Mouse (Mus musculus): ENCODE measurements around the gene Lamp2. TPM values are rescaled to one million over a fixed set of nuclear protein-coding genes. Genes with fewer than 3 reads are reported as not detected.
"Not testable (repeated sequence)": the region's sequence is repeated elsewhere in the genome, so short reads cannot be mapped to it uniquely, and the experiment has no call there.

Lamp2 gene
- total RNA-seq (2015; ENCODE audit: low replicate concordance): 85.7 and 86.5 TPM in 2 replicates
- 50.0 and 58.9 TPM in 2 replicates for total RNA-seq (2017; ENCODE audit: low replicate concordance)

GRCm38 (mm10) chrX:38455890-38456634 lies at the start of gene Lamp2:
Gene Lamp2, minus strand, starts transcription at chrX:38456454.
- peak; percentile 100 for ATAC-seq (replicated peaks; ENCODE audit: low FRiP score, poor library complexity, severe bottlenecking)

GRCm38 (mm10) chrX:38504846-38505245 lies 48.6 kb upstream of the Lamp2 start:
- no peak for ATAC-seq (replicated peaks; ENCODE audit: low FRiP score, poor library complexity, severe bottlenecking)

GRCm38 (mm10) chrX:38502182-38502581 lies 45.9 kb upstream of the Lamp2 start:
- not testable (repeated sequence) for ATAC-seq (replicated peaks; ENCODE audit: low FRiP score, poor library complexity, severe bottlenecking)

- not testable (repeated sequence) for ATAC-seq (replicated peaks; ENCODE audit: low FRiP score, poor library complexity, severe bottlenecking)
Observed at GRCm38 (mm10) chrX:38485464-38485863, 29.2 kb upstream of the Lamp2 start.

GRCm38 (mm10) chrX:38478583-38478982 lies 22.3 kb upstream of the Lamp2 start:
- ATAC-seq (replicated peaks; ENCODE audit: low FRiP score, poor library complexity, severe bottlenecking): no peak

- peak; percentile 96 for ATAC-seq (replicated peaks; ENCODE audit: low FRiP score, poor library complexity, severe bottlenecking)
Observed at GRCm38 (mm10) chrX:38473537-38474299, 17.5 kb upstream of the Lamp2 start.

DNA sequence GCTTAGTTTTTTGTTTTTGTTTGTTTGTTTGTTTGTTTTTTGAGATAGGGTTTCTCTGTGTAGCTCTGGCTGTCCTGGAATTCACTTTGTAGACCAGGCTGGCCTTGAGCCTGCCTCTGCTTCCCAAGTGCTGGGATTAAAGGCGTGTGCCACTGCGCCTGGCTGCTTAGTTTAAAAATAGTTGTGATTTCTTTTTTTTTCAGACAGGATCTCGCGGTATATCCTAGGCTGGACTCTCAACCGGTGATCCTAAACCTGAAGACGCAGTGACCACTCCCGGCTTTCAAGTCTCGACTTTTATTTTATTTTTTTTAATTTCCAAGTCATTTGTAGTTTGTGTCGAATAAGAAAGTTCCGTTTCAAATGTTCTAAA lies 16.9 kb upstream of the Lamp2 start:
- ATAC-seq (replicated peaks; ENCODE audit: low FRiP score, poor library complexity, severe bottlenecking): peak; percentile 55

GRCm38 (mm10) chrX:38466236-38466635 lies 10.0 kb upstream of the Lamp2 start:
- ATAC-seq (replicated peaks; ENCODE audit: low FRiP score, poor library complexity, severe bottlenecking): no peak

DNA sequence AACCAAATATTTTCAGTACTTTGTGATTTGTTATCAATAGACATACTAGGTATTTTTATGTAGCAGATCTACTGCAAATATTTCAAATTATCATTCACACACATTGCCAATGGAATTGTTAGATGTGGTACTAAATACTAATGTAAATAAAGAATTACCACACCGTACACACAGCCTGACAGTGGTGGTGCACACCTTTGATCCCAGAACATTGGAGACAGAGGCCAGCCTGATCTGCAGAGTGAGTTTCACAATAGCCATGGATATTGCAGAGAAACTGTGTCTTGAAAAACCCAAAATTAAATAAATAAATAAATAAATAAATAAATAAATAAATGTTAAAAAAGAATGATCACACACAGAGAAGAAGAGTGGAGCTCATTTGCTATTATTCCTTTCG lies 6.9 kb upstream of the Lamp2 start:
- ATAC-seq (replicated peaks; ENCODE audit: low FRiP score, poor library complexity, severe bottlenecking): no peak

- no peak for ATAC-seq (replicated peaks; ENCODE audit: low FRiP score, poor library complexity, severe bottlenecking)
Observed at GRCm38 (mm10) chrX:38462101-38462500, 5.8 kb upstream of the Lamp2 start.

DNA sequence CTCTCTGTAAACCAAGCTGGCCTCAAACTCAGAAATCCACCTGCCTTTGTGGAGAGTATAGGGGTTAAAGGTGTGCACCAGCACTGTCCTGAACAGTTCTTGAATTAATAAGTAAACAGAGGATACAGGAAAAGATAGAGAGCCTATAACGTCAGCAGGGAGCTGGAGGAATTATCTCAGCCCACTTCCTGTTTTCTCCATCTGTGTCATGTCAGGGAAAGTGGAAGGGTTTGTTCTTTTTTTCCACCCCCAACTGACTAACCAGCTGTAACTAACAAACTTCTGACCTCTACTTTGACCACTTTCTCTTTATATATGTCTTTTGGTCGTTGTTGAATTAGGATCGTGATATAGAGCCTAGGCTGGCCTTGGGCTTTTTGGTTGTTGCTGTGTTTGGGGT lies 4.6 kb upstream of the Lamp2 start:
- no peak for ATAC-seq (replicated peaks; ENCODE audit: low FRiP score, poor library complexity, severe bottlenecking)

DNA sequence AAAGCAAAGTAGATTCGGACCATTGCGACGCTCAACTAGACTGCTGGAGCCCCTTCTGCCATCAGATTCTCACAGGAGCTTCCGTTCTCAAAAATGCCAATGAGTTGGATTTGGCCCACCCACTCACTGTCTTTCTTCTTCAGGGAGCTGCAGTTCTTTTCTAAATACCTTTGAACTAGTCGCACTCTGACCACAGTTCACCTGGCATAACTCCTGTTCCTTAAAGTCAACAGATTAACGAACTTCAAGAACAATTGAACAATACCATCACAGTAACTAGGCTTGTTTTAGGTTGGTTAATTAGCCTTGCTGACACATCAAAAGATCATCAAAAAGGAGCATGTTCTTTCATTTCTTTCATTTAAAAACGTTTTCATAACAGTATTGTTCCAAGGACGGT lies 2.8 kb upstream of the Lamp2 start:
- ATAC-seq (replicated peaks; ENCODE audit: low FRiP score, poor library complexity, severe bottlenecking): no peak

- ATAC-seq (replicated peaks; ENCODE audit: low FRiP score, poor library complexity, severe bottlenecking): no peak
Observed at GRCm38 (mm10) chrX:38456635-38457006, 367 bp upstream of the Lamp2 start.

DNA sequence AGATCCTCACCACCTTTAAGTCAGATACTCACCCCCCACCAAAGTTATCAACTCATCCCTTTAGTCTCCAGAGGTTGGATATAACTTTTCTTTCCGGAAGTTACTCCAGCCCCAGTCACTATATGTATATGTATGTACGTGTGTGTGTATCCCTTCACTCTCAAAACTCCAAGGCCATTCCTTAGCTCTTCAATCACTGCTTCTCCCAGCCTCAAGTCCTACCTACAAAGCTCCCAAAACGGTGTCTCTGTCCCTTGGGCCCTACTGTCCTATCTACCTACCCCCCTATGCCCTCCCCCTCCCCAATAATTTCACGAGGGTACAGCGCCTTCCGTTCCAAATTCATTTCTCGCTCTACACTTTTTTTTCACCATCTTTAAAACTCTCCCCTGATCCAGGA lies 780 bp downstream of the Lamp2 start:
- no peak for ATAC-seq (replicated peaks; ENCODE audit: low FRiP score, poor library complexity, severe bottlenecking)

- ATAC-seq (replicated peaks; ENCODE audit: low FRiP score, poor library complexity, severe bottlenecking): no peak
Observed at GRCm38 (mm10) chrX:38454900-38455299, 1.4 kb downstream of the Lamp2 start.

GRCm38 (mm10) chrX:38453924-38454323 lies 2.3 kb downstream of the Lamp2 start:
- no peak for ATAC-seq (replicated peaks; ENCODE audit: low FRiP score, poor library complexity, severe bottlenecking)

GRCm38 (mm10) chrX:38450476-38450875 lies 5.8 kb downstream of the Lamp2 start:
- ATAC-seq (replicated peaks; ENCODE audit: low FRiP score, poor library complexity, severe bottlenecking): no peak

GRCm38 (mm10) chrX:38445705-38446104 lies 10.5 kb downstream of the Lamp2 start:
- no peak for ATAC-seq (replicated peaks; ENCODE audit: low FRiP score, poor library complexity, severe bottlenecking)

- no peak for ATAC-seq (replicated peaks; ENCODE audit: low FRiP score, poor library complexity, severe bottlenecking)
Observed at GRCm38 (mm10) chrX:38442425-38442824, 13.8 kb downstream of the Lamp2 start.

- no peak for ATAC-seq (replicated peaks; ENCODE audit: low FRiP score, poor library complexity, severe bottlenecking)
Observed at GRCm38 (mm10) chrX:38439629-38440028, 16.6 kb downstream of the Lamp2 start.

DNA sequence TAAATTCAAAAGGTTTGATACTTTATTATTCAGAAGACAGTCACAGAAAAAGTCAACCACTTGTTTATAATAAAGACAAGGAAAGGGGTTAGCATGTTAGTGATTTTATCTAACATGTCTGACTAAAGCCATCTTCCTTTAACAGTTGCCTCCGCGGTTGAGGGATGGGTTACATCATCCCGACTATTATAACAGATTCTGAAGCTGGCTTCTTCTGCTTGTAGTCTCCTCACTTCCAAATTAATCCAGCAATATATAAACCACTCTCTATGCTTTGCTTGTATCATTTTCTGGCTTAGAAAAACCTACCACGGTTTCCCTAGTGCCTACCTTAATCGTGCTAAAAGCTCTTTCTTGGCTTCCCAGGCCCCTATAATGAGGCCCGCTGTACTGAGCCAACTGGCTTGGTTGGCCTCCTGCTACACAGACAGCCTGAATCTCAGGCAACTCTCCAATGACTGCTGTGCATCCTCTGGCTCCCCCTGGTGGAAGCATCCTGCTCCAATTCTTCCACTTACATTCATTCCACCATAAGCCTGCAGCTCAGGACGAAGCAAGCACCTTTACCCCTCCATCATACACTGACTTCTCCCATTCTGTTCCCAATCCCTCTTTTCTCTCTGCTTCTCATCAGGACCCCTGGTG lies 18.0 kb downstream of the Lamp2 start:
- ATAC-seq (replicated peaks; ENCODE audit: low FRiP score, poor library complexity, severe bottlenecking): peak; percentile 81

All from erythroblast, adult 5-6 weeks (primary cell).